Mouse (Mus musculus): ENCODE results near the gene Lypd3. TPM values are rescaled to one million over a fixed set of nuclear protein-coding genes. Genes with fewer than 3 reads are reported as not detected.
"Not testable (repeated sequence)": the region's sequence is repeated elsewhere in the genome, so short reads cannot be mapped to it uniquely, and the experiment has no call there.

The Lypd3 gene
- polyA plus RNA-seq, 1 experiment from 2014 or later = not detected

DNA sequence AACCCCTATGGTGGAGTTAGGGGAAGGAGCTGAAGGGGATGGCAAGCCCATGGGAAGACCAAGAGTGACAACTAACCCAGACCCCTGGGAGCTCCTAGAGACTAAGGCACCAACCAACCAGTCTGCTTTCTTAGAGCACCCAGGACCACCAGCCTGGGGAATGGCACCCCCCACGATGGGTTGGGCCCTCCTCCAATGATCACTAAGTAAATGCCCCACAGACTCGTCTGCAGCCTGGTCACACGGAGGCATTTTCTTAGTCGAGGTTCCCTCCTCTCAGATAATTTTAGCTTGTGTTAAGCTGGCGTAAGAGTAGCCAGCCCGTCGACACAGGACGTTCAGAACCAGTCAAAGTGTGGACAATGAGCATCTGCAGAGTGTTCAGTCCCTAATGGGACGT is 28.6 kb downstream of the Lypd3 start:
- no peak for ATAC-seq (ENCODE audit: insufficient read depth)
- Histone ChIP-seq H3K27ac (replicated peaks) (no peak overlapping the region), H3K27me3 (no peaks in the 10 kb centered on the region), H3K4me3 (replicated peaks) (no peak overlapping the region), H3K9me3 (replicated peaks) (no peaks in the 10 kb centered on the region), H3K9ac (no peak overlapping the region), H3K4me2 (no peak overlapping the region), H3K36me3 (replicated peaks) (no peaks in the 10 kb centered on the region), H3K4me1 (replicated peaks) (peaks cover 9% of the 10 kb centered on the region; the same call in 1 of the 2 replicates)
- WGBS (ENCODE audit: insufficient replicate concordance) = 55% methylated on average over 9 of the region's 9 CpGs

DNA sequence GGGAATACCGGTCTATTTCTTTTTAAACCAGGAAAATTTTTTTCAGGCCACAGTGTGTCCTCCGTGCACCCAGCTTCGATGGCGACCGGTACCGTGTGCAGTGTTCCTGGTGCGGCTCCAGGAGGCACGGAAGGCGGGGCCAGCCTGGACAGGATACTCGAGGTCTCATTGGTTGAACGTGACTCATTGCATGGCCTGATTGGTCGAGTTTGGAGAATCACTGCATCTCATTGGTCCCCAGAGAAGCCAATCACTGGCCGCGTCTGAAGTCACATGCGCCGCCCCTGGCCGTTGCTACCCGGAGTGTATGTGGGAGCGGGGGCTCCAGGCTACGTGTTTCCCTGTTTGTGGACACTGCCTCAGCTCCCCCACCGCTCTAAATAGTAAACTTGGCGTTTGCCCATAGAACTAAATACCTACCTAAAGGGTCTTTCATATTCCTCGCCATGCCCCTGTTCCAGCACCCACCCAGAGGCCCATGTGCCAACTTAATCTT is 35.6 kb downstream of the Lypd3 start:
- Histone ChIP-seq H3K9ac (no peak overlapping the region), H3K4me2 (no peak overlapping the region), H3K27me3 (no peaks in the 10 kb centered on the region), H3K4me3 (replicated peaks) (no peak overlapping the region), H3K9me3 (replicated peaks) (no peaks in the 10 kb centered on the region), H3K36me3 (replicated peaks) (no peaks in the 10 kb centered on the region), H3K27ac (replicated peaks) (no peak overlapping the region), H3K4me1 (replicated peaks) (no peaks in the 10 kb centered on the region)
- ATAC-seq (ENCODE audit: insufficient read depth) = no peak
- WGBS (ENCODE audit: insufficient replicate concordance) = 75% methylated on average over 23 of the region's 23 CpGs

DNA sequence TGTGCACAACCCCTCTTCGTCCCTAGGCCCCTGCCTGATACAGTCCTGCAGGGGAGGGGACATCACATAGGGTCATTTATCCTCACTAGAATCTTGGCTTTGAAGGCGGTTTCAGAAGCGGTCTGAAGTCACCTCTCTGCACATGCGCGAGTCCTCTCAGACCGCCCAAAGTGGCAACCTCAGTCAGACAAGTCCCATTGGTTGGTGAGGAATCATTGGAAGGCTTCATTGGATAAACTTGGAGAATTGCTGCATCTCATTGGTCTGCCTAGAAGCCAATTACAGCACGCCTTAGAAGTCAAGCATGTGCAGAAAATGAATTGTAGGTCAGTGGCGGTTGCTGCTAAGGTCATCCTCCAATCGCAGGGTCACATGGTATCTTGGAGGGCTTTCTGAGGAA is 40.2 kb downstream of the Lypd3 start, which contains the start of gene Tex101:
Gene Tex101, minus strand, starts transcription at position 101 of the 400 bp plus-strand sequence.
- no peaks in the 10 kb centered on the region for H3K9me3 ChIP-seq (replicated peaks)
- no peaks in the 10 kb centered on the region for H3K4me1 ChIP-seq (replicated peaks)
- H3K27ac ChIP-seq (replicated peaks) = no peak within 1 kb of the TSS
- 71% methylated on average over 9 of the region's 9 CpGs for WGBS (ENCODE audit: insufficient replicate concordance)
- no peaks in the 10 kb centered on the region for H3K27me3 ChIP-seq
- H3K4me2 ChIP-seq = no peak within 1 kb of the TSS
- no peak within 1 kb of the TSS for H3K4me3 ChIP-seq (replicated peaks)
- no peak within 1 kb of the TSS for H3K9ac ChIP-seq
- no peaks in the 10 kb centered on the region for H3K36me3 ChIP-seq (replicated peaks)
- ATAC-seq (ENCODE audit: insufficient read depth) = no peak

DNA sequence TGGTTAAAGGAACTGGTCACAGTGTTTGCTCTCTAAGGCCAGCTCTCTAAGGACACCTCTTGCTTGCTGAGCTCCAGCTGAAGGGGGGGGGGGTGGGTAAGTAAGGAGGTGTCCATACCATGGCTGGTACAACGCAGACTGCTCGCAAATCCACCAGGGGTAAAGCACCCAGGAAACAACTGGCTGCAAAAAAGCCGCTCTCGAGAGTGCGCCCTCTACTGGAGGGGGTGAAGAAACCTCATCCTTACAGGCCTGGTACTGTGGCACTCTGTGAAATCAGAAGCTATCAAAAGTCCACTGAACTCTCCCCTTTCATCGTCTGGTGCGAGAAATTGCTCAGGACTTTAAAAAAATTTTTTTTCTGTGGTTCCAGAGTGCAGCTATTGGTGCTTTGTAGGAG is 47.8 kb downstream of the Lypd3 start:
- H3K4me2 ChIP-seq; H3K27ac ChIP-seq (replicated peaks); H3K27me3 ChIP-seq; ATAC-seq (ENCODE audit: insufficient read depth); H3K9me3 ChIP-seq (replicated peaks); H3K4me3 ChIP-seq (replicated peaks); H3K36me3 ChIP-seq (replicated peaks); H3K9ac ChIP-seq; H3K4me1 ChIP-seq (replicated peaks): not testable (repeated sequence)
- 56% methylated on average over 7 of the region's 7 CpGs for WGBS (ENCODE audit: insufficient replicate concordance)

DNA sequence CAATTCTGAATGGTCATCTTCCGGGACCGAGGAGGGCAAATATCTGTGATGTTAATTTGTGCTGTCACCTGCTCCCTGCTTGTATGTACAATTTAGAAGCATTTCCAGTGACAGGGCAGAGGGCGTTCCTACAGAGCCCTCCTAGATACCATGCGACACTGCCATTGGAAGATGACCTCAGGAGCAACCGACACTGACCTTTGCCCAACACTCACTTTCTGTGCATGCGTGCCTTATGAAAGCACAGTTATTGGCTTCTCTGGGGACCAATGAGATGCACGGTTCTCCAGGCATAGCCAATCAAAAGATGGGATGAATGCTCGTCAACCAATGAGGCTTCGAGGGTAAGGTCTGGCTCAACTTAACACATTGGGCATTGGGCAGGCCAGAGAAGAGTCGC is 51.2 kb downstream of the Lypd3 start:
- WGBS (ENCODE audit: insufficient replicate concordance) = 74% methylated on average over 10 of the region's 10 CpGs
- H3K9me3 ChIP-seq (replicated peaks); H3K4me3 ChIP-seq (replicated peaks); H3K27me3 ChIP-seq; H3K27ac ChIP-seq (replicated peaks); H3K36me3 ChIP-seq (replicated peaks); H3K4me2 ChIP-seq; H3K4me1 ChIP-seq (replicated peaks); H3K9ac ChIP-seq; ATAC-seq (ENCODE audit: insufficient read depth): not testable (repeated sequence)

Other genes with a start within 250 kb of the Lypd3 start
- gene Smg9, start 236.9 kb upstream of the Lypd3 start, polyA plus RNA-seq (2015; fragmentation: Nextera tagmentation; extraction: Ambion mirVana) = 14.8 and 15.9 TPM in 2 replicates
- 0.18 TPM in 1 of 2 replicates, not detected in the other for gene Irgc1, start 184.3 kb upstream of the Lypd3 start, polyA plus RNA-seq (2015; fragmentation: Nextera tagmentation; extraction: Ambion mirVana)
- 5.8 and 6.5 TPM in 2 replicates for gene Plaur, start 174.1 kb upstream of the Lypd3 start, polyA plus RNA-seq (2015; fragmentation: Nextera tagmentation; extraction: Ambion mirVana)
- gene Cadm4, start 154.5 kb upstream of the Lypd3 start, polyA plus RNA-seq (2015; fragmentation: Nextera tagmentation; extraction: Ambion mirVana) = 0.20 and 0.25 TPM in 2 replicates
- gene Zfp428, start 129.5 kb upstream of the Lypd3 start, polyA plus RNA-seq (2015; fragmentation: Nextera tagmentation; extraction: Ambion mirVana) = 4.2 and 4.5 TPM in 2 replicates
- gene AC161166.1, start 124.1 kb upstream of the Lypd3 start, polyA plus RNA-seq (2015; fragmentation: Nextera tagmentation; extraction: Ambion mirVana) = not detected in 2 replicates
- gene Irgq, start 105.9 kb upstream of the Lypd3 start, polyA plus RNA-seq (2015; fragmentation: Nextera tagmentation; extraction: Ambion mirVana) = 1.6 and 2.0 TPM in 2 replicates
- gene Pinlyp, start 90.4 kb upstream of the Lypd3 start, polyA plus RNA-seq (2015; fragmentation: Nextera tagmentation; extraction: Ambion mirVana) = not detected in 2 replicates
- 41.1 and 48.9 TPM in 2 replicates for gene Xrcc1, start 90.3 kb upstream of the Lypd3 start, polyA plus RNA-seq (2015; fragmentation: Nextera tagmentation; extraction: Ambion mirVana)
- 27.1 and 28.9 TPM in 2 replicates for gene Ethe1, start 49.0 kb upstream of the Lypd3 start, polyA plus RNA-seq (2015; fragmentation: Nextera tagmentation; extraction: Ambion mirVana)
- gene Zfp575, start 48.9 kb upstream of the Lypd3 start, polyA plus RNA-seq (2015; fragmentation: Nextera tagmentation; extraction: Ambion mirVana) = 0.22 and 0.24 TPM in 2 replicates
- gene Phldb3, start 25.8 kb upstream of the Lypd3 start, polyA plus RNA-seq (2015; fragmentation: Nextera tagmentation; extraction: Ambion mirVana) = 0.10 and 0.12 TPM in 2 replicates
- gene Tex101, start 40.1 kb downstream of the Lypd3 start, polyA plus RNA-seq (2015; fragmentation: Nextera tagmentation; extraction: Ambion mirVana) = 0.08 TPM in 1 of 2 replicates, not detected in the other
- gene BC049730, start 72.7 kb downstream of the Lypd3 start, polyA plus RNA-seq (2015; fragmentation: Nextera tagmentation; extraction: Ambion mirVana) = not detected in 2 replicates
- gene Gm4763, start 90.4 kb downstream of the Lypd3 start, polyA plus RNA-seq (2015; fragmentation: Nextera tagmentation; extraction: Ambion mirVana) = not detected in 2 replicates
- gene Cd177, start 123.8 kb downstream of the Lypd3 start, polyA plus RNA-seq (2015; fragmentation: Nextera tagmentation; extraction: Ambion mirVana) = 10.1 and 13.5 TPM in 2 replicates
- 2.1 and 2.4 TPM in 2 replicates for gene Ceacam10, start 140.7 kb downstream of the Lypd3 start, polyA plus RNA-seq (2015; fragmentation: Nextera tagmentation; extraction: Ambion mirVana)
- gene Gm9844, start 225.7 kb downstream of the Lypd3 start, polyA plus RNA-seq (2015; fragmentation: Nextera tagmentation; extraction: Ambion mirVana) = 1.6 and 1.9 TPM in 2 replicates
- not detected in 2 replicates for gene Lypd4, start 233.4 kb downstream of the Lypd3 start, polyA plus RNA-seq (2015; fragmentation: Nextera tagmentation; extraction: Ambion mirVana)
- gene Dmrtc2, start 233.5 kb downstream of the Lypd3 start, polyA plus RNA-seq (2015; fragmentation: Nextera tagmentation; extraction: Ambion mirVana) = not detected in 2 replicates
- 1,016 and 1,167 TPM in 2 replicates for gene Rps19, start 247.8 kb downstream of the Lypd3 start, polyA plus RNA-seq (2015; fragmentation: Nextera tagmentation; extraction: Ambion mirVana)

All from liver, embryonic 15.5 days (tissue).